Mouse (Mus musculus): ENCODE measurements at regions not wholly inside any gene's neighbourhood (a gene's known extent, or its start where the extent isn't known, plus 50 kb on each side); places are given as distances from the start of the nearest gene placed in this dataset.

- DNase-seq = peak; percentile 89 to 94
Observed at GRCm38 (mm10) chr6:126353346-126353745, 181.9 kb downstream of the Kcna5 start.

- DNase-seq = peak; percentile 55 to 61
Observed at GRCm38 (mm10) chr6:126350476-126350875, 183.8 kb upstream of the Ntf3 start.

GRCm38 (mm10) chr6:126349905-126350304 lies 183.2 kb upstream of the Ntf3 start:
- peak; percentile 61 to 82 for DNase-seq

- no peak for DNase-seq
Observed at GRCm38 (mm10) chr6:126345221-126345620, 178.5 kb upstream of the Ntf3 start.

- DNase-seq = peak; percentile 90 to 91
Observed at GRCm38 (mm10) chr6:126340098-126340610, 173.4 kb upstream of the Ntf3 start.

GRCm38 (mm10) chr6:126337711-126338110 lies 171.0 kb upstream of the Ntf3 start:
- DNase-seq = peak; percentile 56 to 72

- DNase-seq = no peak
Observed at GRCm38 (mm10) chr6:126334258-126334657, 167.5 kb upstream of the Ntf3 start.

GRCm38 (mm10) chr6:126327187-126327586 lies 160.5 kb upstream of the Ntf3 start:
- DNase-seq = no peak

- DNase-seq = no peak
Observed at GRCm38 (mm10) chr6:126318523-126318922, 151.8 kb upstream of the Ntf3 start.

GRCm38 (mm10) chr6:126310786-126311480 lies 144.2 kb upstream of the Ntf3 start:
- no peak for DNase-seq

GRCm38 (mm10) chr6:126303086-126303485 lies 136.4 kb upstream of the Ntf3 start:
- DNase-seq = peak in 1 of 2 experiments; percentile 37

- DNase-seq = no peak
Observed at GRCm38 (mm10) chr6:126291581-126291980, 124.9 kb upstream of the Ntf3 start.

GRCm38 (mm10) chr6:126287166-126287565 lies 120.5 kb upstream of the Ntf3 start:
- DNase-seq = no peak

- no peak for DNase-seq
Observed at GRCm38 (mm10) chr6:126286201-126286600, 119.5 kb upstream of the Ntf3 start.

GRCm38 (mm10) chr6:126284409-126284808 lies 117.7 kb upstream of the Ntf3 start:
- DNase-seq = peak; percentile 80 to 87

GRCm38 (mm10) chr6:126280352-126280751 lies 113.6 kb upstream of the Ntf3 start:
- DNase-seq = no peak

- DNase-seq = no peak
Observed at GRCm38 (mm10) chr6:126245986-126246385, 79.3 kb upstream of the Ntf3 start.

- peak; percentile 4 to 7 for DNase-seq
Observed at GRCm38 (mm10) chr6:126245431-126245830, 78.7 kb upstream of the Ntf3 start.

- no peak for DNase-seq
Observed at GRCm38 (mm10) chr6:126242299-126242698, 75.6 kb upstream of the Ntf3 start.

- DNase-seq = no peak
Observed at GRCm38 (mm10) chr6:126240256-126240655, 73.5 kb upstream of the Ntf3 start.
